Mouse (Mus musculus) midbrain, embryonic 14.5 days (tissue): ENCODE data around the gene Lrrc58. TPM values are rescaled to one million over a fixed set of nuclear protein-coding genes. Genes with fewer than 3 reads are reported as not detected.
A peak's percentile ranks its signal among the peaks of the same experiment; 100 is the strongest.

Experiments
- ATAC-seq: fragments of 200-750 bp; cut with Nextera tagmentation; 2 replicates; pipeline ENCODE4 v1.8.0; 2017; ENCODE audit warnings: moderate number of reproducible peaks, moderate library complexity; ENCODE audit not compliant: low FRiP score, low TSS enrichment
- DNase-seq: peaks from one replicate; pipeline ENCODE4 v3.0.0-alpha.2; 2015
- H3K27ac ChIP-seq: fragments of 300-500 bp; sonication (generic); replicated peaks from 2 replicates; pipeline ENCODE4 v1.5.1; 2014; ENCODE audit warnings: mild to moderate bottlenecking, low read depth, low read length, moderate library complexity
- H3K27me3 ChIP-seq: fragments of 300-500 bp; sonication (generic); 2 replicates; pipeline ENCODE4 v1.6.1; 2014; ENCODE audit warnings: low read length, control low read depth, mixed read lengths; ENCODE audit not compliant: control insufficient read depth, insufficient read depth
- H3K36me3 ChIP-seq: fragments of 300-500 bp; sonication (generic); 2 replicates; pipeline ENCODE4 v1.6.1; 2014; ENCODE audit warnings: low read length, control low read depth; ENCODE audit not compliant: control insufficient read depth, insufficient read depth
- H3K4me1 ChIP-seq: fragments of 300-500 bp; sonication (generic); 2 replicates; pipeline ENCODE4 v1.6.1; 2014; ENCODE audit warnings: mild to moderate bottlenecking, antibody characterized with exemption, low read length, control low read depth; ENCODE audit not compliant: control insufficient read depth, insufficient read depth
- H3K4me2 ChIP-seq: fragments of 300-500 bp; sonication (generic); 2 replicates; pipeline ENCODE4 v1.6.1; 2014; ENCODE audit warnings: mild to moderate bottlenecking, low read length, moderate library complexity
- H3K4me3 ChIP-seq: fragments of 300-500 bp; sonication (generic); replicated peaks from 2 replicates; pipeline ENCODE4 v1.5.1; 2014; ENCODE audit warnings: low read depth, low read length
- H3K9ac ChIP-seq: fragments of 300-500 bp; sonication (generic); replicated peaks from 2 replicates; pipeline ENCODE4 v1.6.1; 2014; ENCODE audit warnings: mild to moderate bottlenecking, low read length, moderate library complexity
- H3K9me3 ChIP-seq: fragments of 300-500 bp; sonication (generic); 2 replicates; pipeline ENCODE4 v1.6.1; 2016; ENCODE audit warnings: low read length, control low read depth, mixed read lengths; ENCODE audit not compliant: control insufficient read depth
- WGBS: fragments of 180-500 bp; shearing (Covaris S2); extraction: QIAGEN DNeasy Blood & Tissue Kit; methylation state at CpG from one replicate; pipeline ENCODE4 v1.1.7; 2014; 5-methylcytosine and 5-hydroxymethylcytosine counted together
- polyA plus RNA-seq: library from polyadenylated mRNA; unstranded; fragments of >200 nt; fragmentation: Nextera tagmentation; extraction: Ambion mirVana; gene quantifications from 2 replicates; pipeline ENCODE4 v1.2.1, GENCODE M21; 2014

Gene Lrrc58
- polyA plus RNA-seq, 1 experiment from 2014 or later = 46.6 TPM

DNA sequence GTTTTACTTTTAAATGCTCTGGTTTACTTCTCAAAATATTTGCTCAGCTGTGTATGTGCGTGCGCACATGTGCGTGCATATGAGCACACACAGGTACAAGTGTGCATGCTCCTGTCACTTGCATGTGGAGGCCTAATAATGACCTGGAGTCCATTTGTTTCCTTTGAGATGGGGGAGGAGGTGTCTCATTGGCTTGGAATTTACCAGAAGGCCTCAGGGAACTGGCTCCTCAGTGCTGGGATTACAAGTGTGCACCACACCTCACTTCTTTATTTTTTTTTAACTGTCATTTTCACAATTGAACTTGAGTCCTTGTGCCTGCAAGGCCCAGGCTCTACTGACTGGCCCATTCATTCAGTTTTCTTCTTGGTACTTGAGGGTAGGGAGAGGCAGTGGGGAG, 9.2 kb downstream of the Lrrc58 start:
- Histone ChIP-seq H3K4me1 (no peaks in the 10 kb centered on the region), H3K9ac (no peak overlapping the region), H3K27me3 (no peaks in the 10 kb centered on the region), H3K4me3 (no peak overlapping the region), H3K36me3 (peaks cover 47% of the 10 kb centered on the region), H3K4me2 (no peak overlapping the region), H3K9me3 (no peaks in the 10 kb centered on the region), H3K27ac (no peak overlapping the region)
- DNase-seq = no peak
- ATAC-seq = no peak
- WGBS = 97% methylated on average over 3 of the region's 3 CpGs

DNA sequence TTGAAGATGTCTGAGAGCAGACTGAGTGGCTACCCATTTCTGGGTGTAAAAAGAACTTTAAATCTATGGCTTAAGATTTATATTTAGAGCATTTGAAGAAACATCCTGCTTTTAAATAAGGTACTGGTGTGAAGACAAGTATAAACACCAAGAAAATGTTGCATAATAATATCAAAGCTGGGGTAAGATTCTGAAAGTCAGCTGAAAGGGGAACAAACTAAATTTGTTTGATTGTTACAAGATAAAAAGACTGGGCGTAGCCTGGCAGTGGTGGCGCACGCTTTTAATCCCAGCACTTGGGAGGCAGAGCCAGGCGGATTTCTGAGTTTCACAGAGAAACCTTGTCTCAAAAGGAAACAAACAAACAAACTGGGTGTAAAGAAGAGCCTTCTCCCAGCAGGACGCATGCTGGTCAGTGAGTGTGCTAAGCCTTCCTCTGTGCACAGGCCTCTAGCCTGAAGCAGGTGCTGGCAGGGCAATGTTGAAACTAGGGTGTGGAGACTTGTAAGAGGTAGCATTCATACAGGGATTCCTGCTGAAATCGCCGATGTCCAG, 10.8 kb downstream of the Lrrc58 start:
- Histone ChIP-seq H3K27me3 (no peaks in the 10 kb centered on the region), H3K36me3 (peaks cover 62% of the 10 kb centered on the region), H3K4me1 (no peaks in the 10 kb centered on the region), H3K9ac (no peak overlapping the region), H3K4me3 (no peak overlapping the region), H3K9me3 (no peaks in the 10 kb centered on the region), H3K4me2 (no peak overlapping the region), H3K27ac (no peak overlapping the region)
- 87% methylated on average over 7 of the region's 7 CpGs for WGBS
- ATAC-seq (no peak), DNase-seq (no peak)

DNA sequence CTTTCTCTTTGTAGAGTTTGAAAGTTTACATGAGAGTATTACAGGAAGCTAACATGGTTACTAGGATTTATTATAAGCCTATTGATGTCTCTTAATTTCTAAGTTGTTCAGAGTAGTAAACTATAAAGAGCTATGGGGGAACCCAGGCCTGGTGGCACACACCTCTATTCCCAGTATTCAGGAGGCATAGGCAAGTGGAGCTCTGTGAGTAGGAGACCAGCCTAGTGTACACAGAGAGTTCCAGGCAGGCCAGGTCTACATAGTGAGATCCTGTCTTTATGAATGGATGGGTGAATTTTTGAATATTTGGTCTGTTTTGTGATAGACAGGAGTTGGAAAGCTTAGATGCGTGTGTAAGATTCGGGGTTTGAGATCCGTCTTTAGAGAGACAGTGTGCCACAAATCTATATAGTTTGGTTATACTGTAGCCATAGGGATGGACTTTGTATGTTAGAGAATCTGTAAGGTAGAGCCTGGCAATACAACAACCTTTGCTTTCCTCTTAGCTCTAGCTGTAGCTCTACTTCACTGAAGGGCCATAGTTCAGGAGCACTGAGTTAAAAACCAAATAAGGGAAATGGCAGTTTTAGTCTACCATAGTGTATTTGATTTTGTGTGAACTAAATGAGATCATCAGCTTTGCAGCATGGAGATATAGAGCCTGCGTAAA, 11.7 kb downstream of the Lrrc58 start:
- Histone ChIP-seq H3K27ac (no peak overlapping the region), H3K9me3 (no peaks in the 10 kb centered on the region), H3K4me2 (no peak overlapping the region), H3K4me3 (no peak overlapping the region), H3K27me3 (no peaks in the 10 kb centered on the region), H3K36me3 (peaks cover 65% of the 10 kb centered on the region), H3K9ac (no peak overlapping the region), H3K4me1 (no peaks in the 10 kb centered on the region)
- DNase-seq (no peak), ATAC-seq (no peak)
- WGBS = 99% methylated on average over 4 of the region's 4 CpGs

DNA sequence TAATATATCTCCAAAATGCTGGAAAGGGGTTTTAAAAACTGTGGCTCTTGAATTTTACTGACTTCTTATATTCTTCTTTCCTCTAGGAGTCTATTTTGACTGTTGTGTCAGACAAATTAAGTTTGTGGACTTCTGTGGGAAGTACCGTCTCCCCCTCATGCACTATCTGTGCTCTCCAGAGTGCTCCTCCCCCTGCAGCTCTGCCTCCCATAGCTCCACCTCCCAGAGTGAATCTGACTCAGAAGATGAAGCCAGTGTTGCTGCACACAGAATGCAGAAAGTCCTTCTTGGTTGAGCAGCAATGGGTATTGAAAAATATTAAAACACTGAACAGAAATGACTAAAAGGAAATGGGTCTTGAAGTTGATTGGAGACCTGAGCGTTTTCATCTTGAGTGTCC, 13.0 kb downstream of the Lrrc58 start:
- H3K27me3 ChIP-seq = no peaks in the 10 kb centered on the region
- H3K4me2 ChIP-seq = no peak overlapping the region
- ATAC-seq (no peak), DNase-seq (no peak)
- H3K9ac ChIP-seq = no peak overlapping the region
- 87% methylated on average over 2 of the region's 2 CpGs for WGBS
- H3K9me3 ChIP-seq = no peaks in the 10 kb centered on the region
- no peaks in the 10 kb centered on the region for H3K4me1 ChIP-seq
- H3K36me3 ChIP-seq = peaks cover 65% of the 10 kb centered on the region
- no peak overlapping the region for H3K4me3 ChIP-seq
- no peak overlapping the region for H3K27ac ChIP-seq

DNA sequence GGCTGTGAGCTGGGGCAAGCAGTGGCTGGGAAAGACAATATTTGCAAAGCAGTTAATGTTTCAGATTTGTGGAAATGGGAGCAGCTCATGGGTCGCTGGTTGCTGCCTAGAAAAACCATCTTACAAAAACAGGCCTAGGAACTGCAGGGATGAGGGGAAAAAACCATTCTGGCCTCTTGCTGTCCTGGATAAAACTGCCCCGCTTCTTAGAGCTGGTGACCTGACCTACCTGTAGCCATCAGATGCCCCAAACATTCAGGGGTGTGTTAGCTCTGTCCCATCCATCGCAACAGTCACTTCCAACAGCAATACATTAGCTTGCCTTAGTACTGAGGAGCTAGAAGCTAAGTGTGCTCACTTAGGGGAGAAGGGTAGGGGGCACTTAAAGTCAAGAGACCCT, 20.8 kb downstream of the Lrrc58 start:
- WGBS = 91% methylated on average over 3 of the region's 3 CpGs
- DNase-seq (no peak), ATAC-seq (no peak)
- Histone ChIP-seq H3K4me2 (no peak overlapping the region), H3K27ac (no peak overlapping the region), H3K9me3 (no peaks in the 10 kb centered on the region), H3K27me3 (no peaks in the 10 kb centered on the region), H3K4me3 (no peak overlapping the region), H3K9ac (no peak overlapping the region), H3K36me3 (peaks cover 8% of the 10 kb centered on the region), H3K4me1 (peaks cover 10% of the 10 kb centered on the region; the same call in 1 of the 2 replicates)

DNA sequence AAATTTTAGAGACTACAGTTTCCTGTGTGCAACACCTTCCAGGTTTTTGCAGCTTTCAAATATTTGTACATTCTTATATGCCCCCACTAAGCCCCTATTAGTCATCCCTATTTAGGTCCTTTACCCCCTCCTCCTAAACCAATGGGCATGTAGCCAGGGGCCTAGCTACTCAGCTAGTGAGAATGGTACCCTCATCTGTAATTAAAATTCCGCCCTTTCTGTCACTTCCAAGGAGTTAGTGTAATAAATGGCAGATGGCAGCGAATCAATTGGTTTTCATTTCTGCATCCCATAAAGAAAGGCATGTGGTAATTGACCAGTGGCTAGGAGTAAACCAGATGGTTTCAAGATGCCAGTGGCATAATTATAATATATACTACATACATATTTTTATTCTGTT, 24.5 kb downstream of the Lrrc58 start:
- Histone ChIP-seq H3K9ac (no peak overlapping the region), H3K27ac (0 out of 2 replicates have a peak overlapping the region, but pooled peaks have one; percentile 20), H3K4me1 (peaks cover 10% of the 10 kb centered on the region; the same call in 1 of the 2 replicates), H3K36me3 (peaks cover 5% of the 10 kb centered on the region; the same call in 1 of the 2 replicates), H3K9me3 (no peaks in the 10 kb centered on the region), H3K27me3 (no peaks in the 10 kb centered on the region), H3K4me3 (no peak overlapping the region), H3K4me2 (no peak overlapping the region)
- peak; percentile 61 for DNase-seq
- WGBS = 28% methylated on average over 2 of the region's 2 CpGs
- ATAC-seq = peak; percentile 40; the same call in 1 of the 2 replicates

DNA sequence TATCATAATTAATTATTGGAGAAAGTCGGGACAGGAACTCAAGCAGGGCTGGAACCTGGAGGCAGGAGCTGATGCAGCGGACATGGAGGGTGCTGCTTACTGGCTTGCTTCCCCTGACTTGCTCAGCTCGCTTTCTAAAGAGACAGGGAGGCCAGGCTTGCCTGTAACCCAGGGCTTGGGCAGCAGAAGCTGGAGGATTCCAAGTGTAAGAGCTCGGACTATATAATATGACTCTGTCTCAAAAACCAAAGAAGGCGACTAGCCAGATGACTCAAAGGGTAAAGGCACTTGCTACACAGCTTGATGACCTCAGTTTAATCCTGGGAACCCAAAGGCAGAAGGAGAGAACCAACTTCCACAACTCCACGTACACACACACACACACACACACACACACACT, 25.2 kb downstream of the Lrrc58 start:
- Histone ChIP-seq H3K4me2 (no peak overlapping the region), H3K4me3 (no peak overlapping the region), H3K27me3 (no peaks in the 10 kb centered on the region), H3K4me1 (peaks cover 10% of the 10 kb centered on the region; the same call in 1 of the 2 replicates), H3K27ac (0 out of 2 replicates have a peak overlapping the region, but pooled peaks have one; percentile 20), H3K9me3 (no peaks in the 10 kb centered on the region), H3K9ac (no peak overlapping the region), H3K36me3 (peaks cover 5% of the 10 kb centered on the region; the same call in 1 of the 2 replicates)
- DNase-seq (no peak), ATAC-seq (no peak)
- 76% methylated on average over 6 of the region's 6 CpGs for WGBS

DNA sequence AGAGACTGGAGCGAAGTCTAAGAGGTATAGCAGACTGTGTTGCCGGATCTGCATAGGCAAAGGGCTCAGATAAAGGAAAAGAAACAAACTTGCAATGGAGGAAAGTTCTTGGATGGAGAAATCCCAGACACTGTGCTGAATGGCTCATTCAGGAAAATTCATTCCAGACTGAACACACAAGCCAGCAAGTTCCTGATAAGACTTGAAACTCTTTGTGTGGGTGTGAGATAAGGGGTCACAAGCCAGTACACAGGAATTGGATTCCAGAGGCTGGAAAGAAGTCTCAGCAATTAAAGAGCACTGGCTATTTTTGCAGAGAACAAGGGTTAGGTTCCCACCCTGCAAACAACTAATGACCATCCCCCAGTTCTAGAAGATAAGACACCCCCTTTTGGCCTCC, 25.8 kb downstream of the Lrrc58 start:
- Histone ChIP-seq H3K4me2 (no peak overlapping the region), H3K9ac (no peak overlapping the region), H3K9me3 (no peaks in the 10 kb centered on the region), H3K27ac (no peak overlapping the region), H3K4me3 (no peak overlapping the region), H3K36me3 (peaks cover 5% of the 10 kb centered on the region; the same call in 1 of the 2 replicates), H3K4me1 (peaks cover 10% of the 10 kb centered on the region; the same call in 1 of the 2 replicates), H3K27me3 (no peaks in the 10 kb centered on the region)
- ATAC-seq (no peak), DNase-seq (no peak)
- 82% methylated on average over 2 of the region's 2 CpGs for WGBS

DNA sequence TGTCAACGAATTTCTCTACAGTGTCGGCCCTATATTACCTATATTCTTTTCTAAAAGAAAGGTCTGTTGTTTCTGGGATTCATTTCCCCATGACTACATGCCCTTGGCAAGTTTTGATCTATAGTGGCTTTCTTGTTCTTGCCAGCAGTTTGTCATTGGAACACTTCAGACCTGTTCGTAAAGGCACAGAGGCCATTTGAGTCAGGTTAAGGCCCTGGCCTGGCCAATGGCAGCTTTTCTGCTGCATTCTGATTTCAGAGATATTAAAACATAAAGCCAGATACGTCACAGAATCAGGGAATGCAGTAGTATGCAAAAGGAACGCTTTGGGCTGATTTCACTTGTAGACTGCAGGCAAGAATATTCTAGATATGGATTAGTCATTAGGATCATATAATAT, 30.6 kb downstream of the Lrrc58 start:
- H3K36me3 ChIP-seq = no peaks in the 10 kb centered on the region
- no peak overlapping the region for H3K4me2 ChIP-seq
- DNase-seq (no peak), ATAC-seq (no peak)
- no peaks in the 10 kb centered on the region for H3K9me3 ChIP-seq
- H3K27ac ChIP-seq = no peak overlapping the region
- WGBS = 93% methylated on average over 5 of the region's 5 CpGs
- H3K4me3 ChIP-seq = no peak overlapping the region
- no peaks in the 10 kb centered on the region for H3K4me1 ChIP-seq
- no peaks in the 10 kb centered on the region for H3K27me3 ChIP-seq
- no peak overlapping the region for H3K9ac ChIP-seq
